Mouse (Mus musculus) myocyte (in vitro differentiated cells): ENCODE measurements around the gene Tm7sf3. TPM values are rescaled to one million over a fixed set of nuclear protein-coding genes. Genes with fewer than 3 reads are reported as not detected.

ENCODE experiments used
- H3K27me3 ChIP-seq: one replicate; pipeline ENCODE4 v1.6.1; 2011; ENCODE audit not compliant: control insufficient read depth, insufficient read depth, insufficient read length
- H3K36me3 ChIP-seq: one replicate; pipeline ENCODE4 v1.6.1; 2011; ENCODE audit not compliant: control insufficient read depth, insufficient read depth
- H3K4me2 ChIP-seq: one replicate; pipeline ENCODE4 v1.6.1; 2011; ENCODE audit warnings: low read depth, control low read depth
- H3K4me3 ChIP-seq: one replicate; pipeline ENCODE4 v1.5.1; 2011; ENCODE audit warnings: mild to moderate bottlenecking, control low read depth, moderate library complexity
- H3K79me2 ChIP-seq: one replicate; pipeline ENCODE4 v1.6.1; 2011; ENCODE audit not compliant: control insufficient read depth, insufficient read depth
- H3ac ChIP-seq: one replicate; pipeline ENCODE4 v1.6.1; 2011; ENCODE audit not compliant: control insufficient read depth, insufficient read length
- CEBPB ChIP-seq: IDR thresholded peaks from 2 replicates; pipeline ENCODE4 v1.6.1; 2011; ENCODE audit warnings: mild to moderate bottlenecking, moderate library complexity; ENCODE audit not compliant: poor library complexity, insufficient read depth, severe bottlenecking
- E2F4 ChIP-seq: IDR thresholded peaks from one replicate; pipeline ENCODE4 v1.6.1; 2011; ENCODE audit warnings: mild to moderate bottlenecking, control low read depth, moderate library complexity; ENCODE audit not compliant: insufficient read depth
- MAX ChIP-seq: IDR thresholded peaks from one replicate; pipeline ENCODE4 v1.6.1; 2011; ENCODE audit warnings: low read depth, mild to moderate bottlenecking, control low read depth
- MYOD1 ChIP-seq, 3 experiments: IDR thresholded peaks; one replicate each; pipeline ENCODE4 v1.6.1; 2011; ENCODE audit warnings: control low read depth in 2 of 3, low read depth in 2 of 3, mild to moderate bottlenecking in 2 of 3, moderate library complexity in 1 of 3; ENCODE audit not compliant: insufficient read length in 2 of 3, control insufficient read depth in 1 of 3
- MYOG ChIP-seq, 3 experiments: IDR thresholded peaks; one replicate each; pipeline ENCODE4 v1.6.1; 2011; ENCODE audit warnings: control low read depth in 2 of 3, low read depth in 2 of 3, mild to moderate bottlenecking in 2 of 3; ENCODE audit not compliant: insufficient read length in 2 of 3, control insufficient read depth in 1 of 3, insufficient read depth in 1 of 3
- POLR2A ChIP-seq: IDR thresholded peaks from one replicate; pipeline ENCODE4 v1.6.1; 2011; ENCODE audit warnings: low read depth, mild to moderate bottlenecking, control low read depth, moderate library complexity; ENCODE audit not compliant: insufficient read length
- POLR2AphosphoS2 ChIP-seq: IDR thresholded peaks from one replicate; pipeline ENCODE4 v1.6.1; 2011; ENCODE audit warnings: low read depth, control low read depth; ENCODE audit not compliant: insufficient read length
- REST ChIP-seq: IDR thresholded peaks from one replicate; pipeline ENCODE4 v1.6.1; 2011; ENCODE audit warnings: mild to moderate bottlenecking, control low read depth, moderate library complexity; ENCODE audit not compliant: insufficient read depth, insufficient read length
- SRF ChIP-seq: IDR thresholded peaks from one replicate; pipeline ENCODE4 v1.6.1; 2011; ENCODE audit warnings: low read depth; ENCODE audit not compliant: control insufficient read depth, insufficient read length
- TCF12 ChIP-seq: IDR thresholded peaks from one replicate; pipeline ENCODE4 v1.6.1; 2011; ENCODE audit warnings: mild to moderate bottlenecking, control low read depth; ENCODE audit not compliant: poor library complexity, insufficient read depth, severe bottlenecking
- TCF3 ChIP-seq: IDR thresholded peaks from one replicate; pipeline ENCODE4 v1.6.1; 2011; ENCODE audit warnings: low read depth, control low read depth; ENCODE audit not compliant: insufficient read length
- USF1 ChIP-seq: IDR thresholded peaks from one replicate; pipeline ENCODE4 v1.6.1; 2011; ENCODE audit warnings: low read depth, mild to moderate bottlenecking, control low read depth, moderate library complexity
- polyA plus RNA-seq: library from polyadenylated mRNA; unstranded; fragments of >200 nt; fragmentation: generic; extraction: Trizol; gene quantifications from one replicate; pipeline ENCODE4 v1.2.1, GENCODE M21; 2012; ENCODE audit warnings: missing spikeins

Tm7sf3 gene
- polyA plus RNA-seq, 1 experiment = 9.3 TPM

GRCm38 (mm10) chr6:146629781-146630756 is 12.6 kb downstream of the Tm7sf3 start:
- H3K4me3 ChIP-seq = no peak overlapping the region
- H3ac ChIP-seq = no peak overlapping the region
- H3K79me2 ChIP-seq = no peaks in the 10 kb centered on the region
- TF ChIP-seq E2F4 = no peak
- no peak for TF ChIP-seq USF1
- no peak for TF ChIP-seq CEBPB
- TF ChIP-seq MAX = no peak
- no peak for TF ChIP-seq POLR2AphosphoS2
- TF ChIP-seq POLR2A = no peak
- no peak for TF ChIP-seq TCF3
- TF ChIP-seq MYOG (IDR thresholded peaks at IDR 0.05; ENCODE audit: control insufficient read depth in 1 of 3, insufficient read depth in 1 of 3, insufficient read length in 2 of 3, low read depth in 2 of 3) = no peak
- TF ChIP-seq SRF = no peak
- TF ChIP-seq REST = no peak
- TF ChIP-seq TCF12 = no peak
- TF ChIP-seq MYOD1 (IDR thresholded peaks at IDR 0.05; ENCODE audit: control insufficient read depth in 1 of 3, insufficient read length in 2 of 3, low read depth in 2 of 3) = no peak
- H3K27me3 ChIP-seq = no peaks in the 10 kb centered on the region
- no peak overlapping the region for H3K4me2 ChIP-seq
- H3K36me3 ChIP-seq = no peaks in the 10 kb centered on the region

DNA sequence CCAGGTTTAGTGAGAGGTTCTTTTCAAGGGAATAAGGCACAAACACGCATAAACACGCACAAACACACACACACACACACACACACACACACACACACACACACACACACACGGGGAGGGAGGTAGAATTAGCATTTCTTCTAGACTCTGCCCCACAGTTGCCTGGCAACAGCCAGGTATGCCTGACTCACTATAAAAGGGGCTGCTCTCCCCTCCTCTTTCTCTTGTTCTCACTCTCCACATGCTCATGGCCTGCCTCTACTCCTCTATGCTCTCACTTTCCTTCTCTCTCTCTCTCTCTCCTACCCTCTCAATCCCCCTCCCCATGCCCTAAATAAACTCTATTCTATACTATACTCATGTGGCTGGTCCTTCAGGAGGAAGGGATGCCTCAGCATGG is 14.5 kb downstream of the Tm7sf3 start:
- TF ChIP-seq CEBPB (no peak), POLR2AphosphoS2 (no peak), TCF12 (no peak), MYOD1 (IDR thresholded peaks at IDR 0.05; ENCODE audit: control insufficient read depth in 1 of 3, insufficient read length in 2 of 3, low read depth in 2 of 3) (no peak), E2F4 (no peak), REST (no peak), MYOG (IDR thresholded peaks at IDR 0.05; ENCODE audit: control insufficient read depth in 1 of 3, insufficient read depth in 1 of 3, insufficient read length in 2 of 3, low read depth in 2 of 3) (no peak), USF1 (no peak), SRF (no peak), MAX (no peak), TCF3 (no peak), POLR2A (no peak)
- Histone ChIP-seq H3K79me2 (no peaks in the 10 kb centered on the region), H3K4me2 (no peak overlapping the region), H3ac (no peak overlapping the region), H3K27me3 (no peaks in the 10 kb centered on the region), H3K4me3 (no peak overlapping the region), H3K36me3 (no peaks in the 10 kb centered on the region)

DNA sequence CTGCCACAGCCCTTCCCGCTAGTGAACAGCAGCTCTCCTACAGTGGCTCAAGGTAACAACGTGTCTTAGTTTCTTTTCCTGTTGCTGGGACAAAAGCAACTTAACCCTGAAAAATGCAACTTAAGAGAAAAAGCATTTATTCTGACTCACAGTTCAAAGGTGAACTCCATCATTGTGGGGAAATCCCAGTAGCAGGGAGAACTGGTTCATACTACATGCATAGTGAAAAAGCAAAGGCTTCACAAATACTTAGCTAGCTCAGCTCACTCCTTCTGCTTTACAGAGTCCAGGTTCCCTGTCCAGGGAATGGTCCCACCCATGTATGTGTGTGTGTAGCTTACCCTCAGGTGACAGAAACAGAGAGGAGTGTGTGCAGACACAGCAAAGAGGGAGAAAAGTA is 26.0 kb downstream of the Tm7sf3 start:
- TF ChIP-seq TCF3 (no peak), POLR2AphosphoS2 (no peak), MAX (no peak), MYOG (IDR thresholded peaks at IDR 0.05; ENCODE audit: control insufficient read depth in 1 of 3, insufficient read depth in 1 of 3, insufficient read length in 2 of 3, low read depth in 2 of 3) (no peak), E2F4 (no peak), TCF12 (no peak)

GRCm38 (mm10) chr6:146615891-146616290 is 26.7 kb downstream of the Tm7sf3 start:
- no peak overlapping the region for H3K4me3 ChIP-seq
- no peak overlapping the region for H3ac ChIP-seq
- no peaks in the 10 kb centered on the region for H3K36me3 ChIP-seq
- H3K79me2 ChIP-seq = no peaks in the 10 kb centered on the region
- H3K4me2 ChIP-seq = no peak overlapping the region
- no peaks in the 10 kb centered on the region for H3K27me3 ChIP-seq
- TF ChIP-seq REST (no peak), E2F4 (no peak), MYOD1 (IDR thresholded peaks at IDR 0.05; ENCODE audit: control insufficient read depth in 1 of 3, insufficient read length in 2 of 3, low read depth in 2 of 3) (peak in 1 of 3 experiments; percentile 13), SRF (no peak), POLR2A (no peak), TCF12 (no peak), TCF3 (no peak)

More for the DNA sequence above, 26.0 kb downstream of the Tm7sf3 start:
- Histone ChIP-seq H3K27me3 (no peaks in the 10 kb centered on the region), H3ac (no peak overlapping the region), H3K4me2 (no peak overlapping the region), H3K4me3 (no peak overlapping the region), H3K79me2 (no peaks in the 10 kb centered on the region), H3K36me3 (no peaks in the 10 kb centered on the region)

GRCm38 (mm10) chr6:146614541-146614940 is 28.1 kb downstream of the Tm7sf3 start:
- no peak overlapping the region for H3ac ChIP-seq
- H3K36me3 ChIP-seq = no peaks in the 10 kb centered on the region
- H3K27me3 ChIP-seq = no peaks in the 10 kb centered on the region
- H3K4me2 ChIP-seq = no peak overlapping the region
- TF ChIP-seq E2F4 (no peak), MAX (no peak)
- no peak overlapping the region for H3K4me3 ChIP-seq
- H3K79me2 ChIP-seq = no peaks in the 10 kb centered on the region
